Comparison of ENCODE assay signal across 10 mouse cellular contexts in the genomic region with DNA sequence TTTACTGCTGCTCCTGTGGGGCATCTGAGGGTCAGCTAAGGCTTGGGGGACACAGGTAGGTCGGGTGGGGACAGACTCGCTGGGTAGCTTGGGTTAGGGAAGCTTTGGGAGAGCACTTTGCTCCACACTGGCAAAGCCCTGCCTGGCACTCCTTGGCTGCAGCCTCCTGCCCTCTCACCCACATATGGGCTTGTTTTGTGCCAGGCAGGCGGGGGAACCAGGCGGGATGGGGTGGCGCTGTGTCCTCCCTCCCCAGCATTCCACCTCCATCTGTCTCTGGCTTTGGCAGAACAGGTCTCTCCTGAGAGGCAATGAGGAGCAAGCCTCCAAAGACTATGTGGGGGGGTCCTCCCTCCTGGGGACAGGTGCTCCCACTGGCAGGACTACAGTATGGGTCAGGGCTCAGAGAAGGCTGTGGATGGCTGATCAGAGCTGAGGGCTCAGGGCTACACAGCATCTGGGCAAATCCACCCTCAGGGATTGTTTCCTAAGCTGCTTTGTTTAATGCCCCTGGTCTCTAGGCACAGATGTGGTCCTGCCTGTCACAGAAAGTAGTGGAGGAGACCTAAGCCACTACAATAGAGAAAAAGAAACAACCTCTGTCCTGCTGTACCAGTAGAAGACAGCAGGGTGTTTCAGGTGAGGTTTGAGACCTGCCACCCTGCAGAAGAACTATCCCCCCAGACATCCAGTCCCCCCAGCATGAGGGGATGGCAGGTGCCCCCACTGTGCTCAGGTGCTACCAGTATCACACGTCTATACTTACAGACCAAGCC. TPM values are rescaled to one million over a fixed set of nuclear protein-coding genes. Genes with fewer than 3 reads are reported as not detected.
DNase-seq lines count a peak whose midpoint lies in the region; TF ChIP-seq lines count a peak whose summit lies in the region.
"Had no signal": no experiment of that assay in that cellular context is flagged by ENCODE, and none has a peak within 500 bp of the region (broad histone marks: within the 10 kb centered on the region; RNA-seq: fewer than 3 reads in every experiment).

No protein-coding gene starts in this region.

- 71% methylated on average over 6 of the region's 6 CpGs for WGBS in heart, adult 2 months
- 89% methylated on average over 6 of the region's 6 CpGs for WGBS in heart, embryonic 10.5 days

- peak; percentile 45 for TF ChIP-seq POLR2A in heart, adult 2 months (IDR thresholded peaks at IDR 0.05; ENCODE audit: insufficient read depth, low read depth, low read length)
- no peak for TF ChIP-seq POLR2A in cortical plate, adult 2 months (IDR thresholded peaks at IDR 0.05; ENCODE audit: extremely low read depth, insufficient read depth, low read length)

- H3K9ac ChIP-seq in heart, adult 2 months (ENCODE audit: low read depth, low read length), result peak overlapping the region; percentile 37; the same call in 1 of the 2 replicates

- no peaks in the 10 kb centered on the region for H3K27me3 ChIP-seq in heart, adult 2 months (ENCODE audit: control insufficient read depth, insufficient read depth, low read length)
- H3K27me3 ChIP-seq in heart, embryonic 10.5 days (ENCODE audit: insufficient read depth, poor library complexity, severe bottlenecking), result no peaks in the 10 kb centered on the region

- no peaks in the 10 kb centered on the region for H3K79me2 ChIP-seq in heart, adult 2 months (replicated peaks; ENCODE audit: control insufficient read depth, insufficient read depth, low read length)

- H3K4me1 ChIP-seq in heart, adult 2 months (ENCODE audit: control insufficient read depth, insufficient read depth, low read length), result peaks cover 11% of the 10 kb centered on the region
- H3K4me1 ChIP-seq in heart, embryonic 10.5 days, result peaks cover 76% of the 10 kb centered on the region
- peaks cover 6% of the 10 kb centered on the region for H3K4me1 ChIP-seq in cortical plate, adult 2 months (ENCODE audit: control insufficient read depth, insufficient read depth, low read length)

- peak overlapping the region; percentile 67; the same call in 1 of the 2 replicates for H3K4me3 ChIP-seq in heart, adult 2 months
- no peak overlapping the region for H3K4me3 ChIP-seq in heart, embryonic 10.5 days
- peak overlapping the region; percentile 48; the same call in 1 of the 2 replicates for H3K4me3 ChIP-seq in cortical plate, adult 2 months (ENCODE audit: insufficient read depth, low read length)
- H3K4me3 ChIP-seq: myocyte had no signal

- no peaks in the 10 kb centered on the region for H3K9me3 ChIP-seq in heart, embryonic 10.5 days

- H3K27ac ChIP-seq in heart, adult 2 months, result peak overlapping the region; percentile 96
- no peak overlapping the region for H3K27ac ChIP-seq in heart, embryonic 10.5 days
- no peak overlapping the region for H3K27ac ChIP-seq in cortical plate, adult 2 months (ENCODE audit: insufficient read depth, low read length)

- H3K36me3 ChIP-seq in heart, adult 2 months (ENCODE audit: control insufficient read depth, insufficient read depth, low read length), result no peaks in the 10 kb centered on the region
- H3K36me3 ChIP-seq in heart, embryonic 10.5 days, result peaks cover 37% of the 10 kb centered on the region

- intact Hi-C loops in heart, adult 2 months (cut with DNase I), result loop anchor here (1.0 kb wide), 1 partner anchor 19 kb away; a partner anchor contains a TSS

- TF ChIP-seq EP300 in heart, adult 2 months (IDR thresholded peaks at IDR 0.05; ENCODE audit: insufficient read depth, low read depth, low read length), result 0 out of 2 replicates have a peak, but pooled peaks have one; percentile 63

- DNase-seq in heart, adult 2 months, result peak; percentile 72 to 81
- no peak for DNase-seq in heart, embryonic 10.5 days (ENCODE audit: low spot score)
- peak; percentile 82 for DNase-seq in adrenal gland, postnatal 14 days
- peak; percentile 69 to 92 for DNase-seq in kidney, postnatal 25 days
- no peak for DNase-seq in frontal cortex, postnatal 10 days (ENCODE audit: low spot score in 2 of 2)
- no peak for DNase-seq in testis, postnatal 14 days (ENCODE audit: low spot score)
- no peak for DNase-seq in right cerebral cortex, postnatal 14 days

- TF ChIP-seq CTCF in heart, adult 2 months (IDR thresholded peaks at IDR 0.05), result no peak
- no peak for TF ChIP-seq CTCF in cortical plate, adult 2 months (IDR thresholded peaks at IDR 0.05; ENCODE audit: extremely low read depth, insufficient read depth, low read length)

RNA-seq across cellular contexts. Expression of a gene that starts 3.6 kb away (rescaled TPM):
- total RNA-seq in heart, adult 2 months (2021), result 1 to 10 TPM; 1.0 to 1.4 TPM
- 1.8 and 2.6 TPM in 2 replicates for polyA plus RNA-seq in heart, adult 2 months (2012; rRNA removed)
- polyA plus RNA-seq in heart, embryonic 10.5 days (2016; fragmentation: Nextera tagmentation; extraction: Ambion mirVana), result 13.7 and 23.5 TPM in 2 replicates
- 1.0 and 3.6 TPM in 2 replicates for total RNA-seq in adrenal gland, postnatal 14 days (2021)
- 228 and 231 TPM in 2 replicates for polyA plus RNA-seq in cortical plate, adult 2 months (2012; rRNA removed)
- total RNA-seq: common myeloid progenitor, adult 5-6 weeks had no signal

RNA-seq across cellular contexts. Expression of a gene that starts 4.8 kb away (rescaled TPM):
- total RNA-seq in heart, adult 2 months (2021), result 10 to 100 TPM; 55.8 to 72.6 TPM
- 85.8 and 88.9 TPM in 2 replicates for polyA plus RNA-seq in heart, adult 2 months (2012; rRNA removed)
- 22.6 and 30.8 TPM in 2 replicates for polyA plus RNA-seq in heart, embryonic 10.5 days (2016; fragmentation: Nextera tagmentation; extraction: Ambion mirVana)
- total RNA-seq in adrenal gland, postnatal 14 days (2021), result 87.0 and 91.0 TPM in 2 replicates
- 242 and 244 TPM in 2 replicates for polyA plus RNA-seq in cortical plate, adult 2 months (2012; rRNA removed)

RNA-seq across cellular contexts. Expression of a gene that starts 10.9 kb away (rescaled TPM):
- under 1 TPM; 0.37 to 0.70 TPM for total RNA-seq in heart, adult 2 months (2021)
- 1.8 and 2.0 TPM in 2 replicates for polyA plus RNA-seq in heart, adult 2 months (2012; rRNA removed)
- polyA plus RNA-seq in heart, embryonic 10.5 days (2016; fragmentation: Nextera tagmentation; extraction: Ambion mirVana), result 18.0 and 18.2 TPM in 2 replicates
- total RNA-seq in adrenal gland, postnatal 14 days (2021), result 3.5 and 5.9 TPM in 2 replicates
- 2.7 and 2.8 TPM in 2 replicates for polyA plus RNA-seq in cortical plate, adult 2 months (2012; rRNA removed)

RNA-seq across cellular contexts. Expression of a gene that starts 14.2 kb away (rescaled TPM):
- 100 to 1,000 TPM; 848 to 928 TPM for total RNA-seq in heart, adult 2 months (2021)
- polyA plus RNA-seq in heart, adult 2 months (2012; rRNA removed), result 404 and 421 TPM in 2 replicates
- polyA plus RNA-seq in heart, embryonic 10.5 days (2016; fragmentation: Nextera tagmentation; extraction: Ambion mirVana), result 882 and 900 TPM in 2 replicates
- total RNA-seq in adrenal gland, postnatal 14 days (2021), result 908 and 1,128 TPM in 2 replicates
- 611 and 653 TPM in 2 replicates for polyA plus RNA-seq in cortical plate, adult 2 months (2012; rRNA removed)

RNA-seq across cellular contexts. Expression of a gene that starts 19.0 kb away (rescaled TPM):
- total RNA-seq in heart, adult 2 months (2021), result 10 to 100 TPM; 13.4 to 14.9 TPM
- 23.4 and 29.5 TPM in 2 replicates for polyA plus RNA-seq in heart, adult 2 months (2012; rRNA removed)
- 29.5 and 37.4 TPM in 2 replicates for polyA plus RNA-seq in heart, embryonic 10.5 days (2016; fragmentation: Nextera tagmentation; extraction: Ambion mirVana)
- 22.5 and 36.2 TPM in 2 replicates for total RNA-seq in adrenal gland, postnatal 14 days (2021)
- polyA plus RNA-seq in cortical plate, adult 2 months (2012; rRNA removed), result 57.0 and 58.9 TPM in 2 replicates

Comparison
In these comparisons a context has a peak if more than half of its experiments do, and no peak if none do; other contexts are left out.
1. DNase-seq: peak in heart, adult 2 months (2 of 2), adrenal gland, postnatal 14 days (single experiment) and kidney, postnatal 25 days (2 of 2); none in heart, embryonic 10.5 days (single experiment), frontal cortex, postnatal 10 days (0 of 2), testis, postnatal 14 days (single experiment) and right cerebral cortex, postnatal 14 days (single experiment).